Mouse (Mus musculus) telencephalon, adult 2 months (tissue): ENCODE data around the gene Zfp426.

Source experiments
- DNase-seq: peaks from one replicate; pipeline ENCODE4 v3.0.0-alpha.2; 2011; ENCODE audit warnings: low read depth, low spot score

The Zfp426 gene

DNA sequence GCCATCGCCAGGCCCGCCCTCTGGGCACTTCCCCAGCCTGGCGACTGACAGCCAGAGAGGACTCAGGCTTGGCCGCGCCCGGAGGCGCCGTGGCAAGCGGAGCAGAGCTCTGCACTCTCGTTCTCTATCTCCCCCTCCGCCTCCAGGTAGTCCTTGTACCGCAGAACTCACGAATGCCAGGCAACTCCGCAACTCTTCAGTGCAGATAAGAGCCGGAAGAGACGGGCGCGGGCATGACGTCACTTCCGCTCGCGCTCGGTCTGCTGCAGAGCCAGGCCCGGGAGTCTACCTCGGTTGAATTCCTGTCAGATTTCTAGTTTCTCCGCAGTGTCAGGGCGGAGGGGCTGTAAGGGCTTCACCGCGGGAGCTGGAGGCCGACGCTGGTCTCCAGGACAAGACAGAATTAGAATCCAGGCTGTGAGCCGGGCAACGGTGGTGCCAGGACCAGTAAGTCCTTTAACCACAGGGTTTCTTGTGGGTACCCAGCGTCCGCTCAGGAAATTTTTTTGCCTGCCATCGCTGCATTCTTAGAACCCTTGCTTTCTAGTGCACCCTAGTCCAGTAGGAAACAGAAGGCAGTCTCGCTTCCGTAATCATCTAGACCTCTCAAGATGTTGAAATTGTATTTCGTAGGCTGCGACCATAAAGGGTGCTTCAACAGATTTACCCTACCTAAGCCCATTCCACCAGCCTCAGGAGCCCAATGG is at the start of gene Zfp426:
TSS of gene Zfp426 (minus strand) at position 220 of the 707 bp plus-strand sequence.
- peak; percentile 92 for DNase-seq

GRCm38 (mm10) chr9:20536598-20536997 is 44.1 kb upstream of the Zfp426 start:
- no peak for DNase-seq

- no peak for DNase-seq
These were observed 41.9 kb upstream of the Zfp426 start for GRCm38 (mm10) chr9:20534326-20534926.

- peak; percentile 84 for DNase-seq
These were observed 28.9 kb upstream of the Zfp426 start, which contains the start of gene Zfp266 for GRCm38 (mm10) chr9:20521306-20521957. Zfp266 (minus strand) TSS chr9:20521417.

DNA sequence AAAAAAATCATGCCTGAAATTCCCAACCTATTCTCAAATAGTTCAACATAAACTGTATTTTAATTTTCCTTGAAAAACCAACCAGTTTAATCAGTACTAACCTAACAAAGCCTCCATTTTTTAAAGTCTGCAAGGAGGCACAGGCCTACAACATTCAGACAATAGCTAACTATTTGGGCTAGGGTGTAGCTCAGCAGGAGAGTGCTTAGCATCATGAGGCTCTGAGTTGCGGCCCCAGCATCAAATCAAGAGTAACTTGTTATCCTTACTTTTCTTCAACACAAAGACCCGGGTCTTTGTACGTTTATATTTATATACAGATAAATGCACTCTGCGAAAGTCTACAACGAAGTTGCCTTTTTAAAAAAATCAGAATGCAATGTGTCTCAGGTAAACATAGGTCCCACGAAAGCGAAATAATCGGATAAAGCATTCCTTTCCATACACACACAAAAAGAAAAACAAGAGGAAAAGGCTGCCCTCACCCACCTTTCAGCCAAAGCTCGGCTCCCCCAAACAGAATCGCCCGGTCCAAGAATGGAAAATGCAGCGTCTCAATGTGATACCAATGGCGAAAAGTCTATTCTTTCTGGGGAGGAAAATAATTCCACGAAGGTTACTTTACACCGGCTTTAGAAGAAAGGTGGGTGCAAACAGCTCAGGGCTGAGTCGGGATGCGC is 28.1 kb upstream of the Zfp426 start:
- no peak for DNase-seq

DNA sequence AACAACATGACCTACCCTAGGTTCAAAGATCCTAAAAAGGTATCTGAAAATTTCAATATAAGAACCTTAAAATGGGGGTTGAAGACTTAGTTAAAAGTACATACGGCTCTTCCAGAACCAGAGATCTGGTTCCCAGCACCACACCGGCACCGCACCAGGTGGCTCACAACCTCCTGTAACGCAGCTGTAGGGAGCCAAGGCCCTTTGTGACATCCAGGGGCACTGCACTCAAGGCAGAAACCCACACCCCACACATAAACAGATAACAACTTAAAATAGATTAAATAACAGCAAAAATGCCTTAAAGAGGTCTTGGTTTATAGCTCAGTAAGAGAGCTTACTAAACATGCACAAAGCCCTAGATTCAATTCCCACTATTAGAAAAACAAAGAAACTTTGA is 27.4 kb upstream of the Zfp426 start:
- no peak for DNase-seq

DNA sequence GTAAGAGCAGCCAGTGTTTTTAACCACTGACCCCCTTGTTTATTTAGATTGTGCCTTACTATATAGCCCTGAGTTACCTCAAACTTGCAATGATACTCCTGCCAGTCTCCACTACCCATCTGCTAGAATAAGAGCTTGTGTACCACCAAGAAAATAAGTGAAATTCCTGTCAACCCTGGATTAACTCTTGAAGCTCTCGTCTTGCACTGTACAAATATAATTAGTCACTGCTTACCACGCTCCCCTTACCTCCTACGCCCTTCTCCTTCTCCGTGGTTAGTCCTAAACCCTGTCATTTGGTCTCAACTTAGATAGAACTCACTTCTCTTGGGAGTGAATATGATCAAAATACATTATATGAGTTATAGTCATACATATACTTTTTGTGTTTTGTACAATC is 26.2 kb upstream of the Zfp426 start:
- no peak for DNase-seq

DNA sequence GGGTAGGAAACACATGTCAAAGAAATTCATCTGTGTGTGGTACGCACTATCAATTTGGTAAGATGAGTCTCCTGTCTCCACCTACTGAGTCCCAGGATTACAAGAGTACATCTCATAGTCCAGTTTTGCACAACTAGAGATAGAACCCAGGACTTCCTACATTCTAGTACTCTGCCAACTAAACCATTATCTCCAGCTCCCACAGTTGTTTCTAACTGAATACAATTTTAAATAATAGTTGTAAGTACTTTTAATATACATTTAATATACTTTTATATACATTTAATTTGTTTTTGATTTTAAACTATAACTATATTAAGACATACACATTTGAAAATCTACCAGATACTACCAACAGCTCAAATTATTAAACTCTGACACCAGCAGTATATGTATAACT is 25.2 kb upstream of the Zfp426 start:
- DNase-seq = no peak

- DNase-seq = no peak
These were observed 21.5 kb upstream of the Zfp426 start for GRCm38 (mm10) chr9:20514016-20514415.

GRCm38 (mm10) chr9:20512714-20513113 is 20.2 kb upstream of the Zfp426 start:
- DNase-seq = no peak

- DNase-seq = no peak
These were observed 19.1 kb upstream of the Zfp426 start for GRCm38 (mm10) chr9:20511645-20512044.

DNA sequence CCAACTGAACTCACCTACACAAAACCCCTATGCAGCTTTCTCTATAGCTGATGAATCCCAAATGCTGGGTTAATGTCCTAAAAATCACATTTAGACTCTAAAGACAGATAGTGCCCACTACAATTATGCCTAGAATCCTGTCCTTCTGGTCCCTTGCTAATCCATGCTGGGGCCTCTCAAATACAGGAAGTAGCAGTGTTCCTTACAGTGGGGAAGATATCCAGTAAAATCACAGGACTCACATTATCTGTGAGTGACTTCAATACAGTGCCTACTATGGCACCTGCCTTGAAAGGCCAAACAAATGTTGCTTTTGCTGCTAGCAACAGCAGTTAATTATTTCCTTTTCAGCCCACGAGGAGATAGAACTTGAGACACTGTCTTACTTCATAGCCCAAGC is 17.8 kb upstream of the Zfp426 start:
- DNase-seq = no peak

- DNase-seq = no peak
These were observed 17.1 kb upstream of the Zfp426 start for GRCm38 (mm10) chr9:20509676-20510075.

DNA sequence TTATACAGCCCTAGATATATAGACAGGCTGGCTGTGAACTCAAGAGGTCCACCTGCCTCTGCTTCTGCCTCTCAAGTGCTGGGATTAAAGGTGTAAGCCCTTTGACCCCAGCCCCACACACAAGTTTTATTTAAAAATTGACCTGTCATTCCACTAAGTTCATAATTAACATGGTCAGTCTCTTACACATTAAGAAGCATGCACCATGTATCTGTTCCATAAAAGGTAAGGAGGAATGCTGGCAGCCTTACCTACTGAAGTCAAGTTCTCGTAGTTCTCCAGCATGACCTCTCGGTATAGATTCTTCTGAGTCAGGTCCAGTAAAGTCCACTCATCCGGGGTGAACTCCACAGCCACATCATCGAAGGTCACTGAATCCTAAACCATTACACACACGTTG is 12.3 kb upstream of the Zfp426 start:
- DNase-seq = no peak

- DNase-seq = peak; percentile 24
These were observed 735 bp upstream of the Zfp426 start for GRCm38 (mm10) chr9:20493281-20493680.

- no peak for DNase-seq
These were observed 554 bp downstream of the Zfp426 start for GRCm38 (mm10) chr9:20491858-20492526.

- DNase-seq = no peak
These were observed 3.0 kb downstream of the Zfp426 start for GRCm38 (mm10) chr9:20489536-20489935.

DNA sequence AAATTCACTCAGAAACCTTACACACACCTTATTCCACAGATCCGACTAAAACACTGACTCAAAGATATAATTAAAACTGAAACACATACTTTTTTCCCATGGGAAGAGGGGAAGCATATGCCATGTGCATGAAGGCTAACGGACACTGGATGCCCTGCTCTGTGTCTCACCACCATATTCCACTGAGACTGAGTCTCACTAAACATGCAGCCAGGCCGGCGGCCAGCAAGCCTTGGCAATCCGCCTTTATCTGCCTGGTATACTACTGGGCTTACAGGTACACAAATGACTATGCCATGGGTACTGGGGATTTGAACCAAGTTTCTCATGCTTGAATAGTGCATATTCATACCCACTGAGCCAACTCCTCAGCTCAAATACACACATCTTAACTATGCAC is 13.2 kb downstream of the Zfp426 start:
- no peak for DNase-seq

DNA sequence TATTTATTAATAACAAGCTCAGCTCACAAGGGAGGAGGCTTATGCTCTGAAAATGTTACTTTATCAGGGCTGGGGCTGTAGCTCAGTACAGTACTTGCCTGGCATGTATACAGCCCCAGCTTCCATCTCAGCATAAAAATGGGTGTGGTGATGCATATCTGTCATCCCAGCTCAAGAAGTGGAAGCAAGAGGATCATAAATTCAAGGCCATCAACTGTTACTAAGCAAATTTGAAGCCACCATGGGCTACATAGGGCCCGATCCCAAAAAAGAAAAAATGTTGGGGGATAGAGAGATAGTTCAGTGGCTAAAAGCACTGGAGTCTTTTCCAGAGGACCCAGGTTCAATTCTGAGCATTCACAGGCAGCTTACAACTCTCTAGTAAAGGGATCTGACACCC is 15.9 kb downstream of the Zfp426 start:
- DNase-seq = no peak

- DNase-seq = peak; percentile 22
These were observed 25.6 kb downstream of the Zfp426 start for GRCm38 (mm10) chr9:20466761-20467442.
